Mouse (Mus musculus): Measurements from ENCODE around the gene Mbd6.
A peak's percentile ranks its signal among the peaks of the same experiment; 100 is the strongest.
"Not testable (repeated sequence)": the region's sequence is repeated elsewhere in the genome, so short reads cannot be mapped to it uniquely, and the experiment has no call there.

Gene Mbd6

DNA sequence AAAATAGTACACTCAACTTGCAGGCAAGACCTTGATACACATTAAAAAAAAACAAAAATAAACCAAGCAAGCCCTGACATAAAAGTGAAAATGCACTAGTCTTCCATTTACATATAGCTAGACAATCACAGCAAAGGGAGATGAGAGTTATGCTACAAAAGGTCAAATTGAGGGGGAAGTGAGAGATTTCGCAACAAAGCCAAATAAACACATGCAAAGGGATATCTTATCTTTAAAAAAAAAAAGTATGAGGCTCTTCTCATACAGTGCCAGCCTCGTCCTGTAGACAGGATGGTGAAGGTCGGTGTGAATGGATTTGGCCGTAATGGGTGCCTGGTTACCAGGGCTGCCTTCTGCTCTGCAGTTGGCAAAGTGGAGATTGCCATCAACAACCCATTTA lies 24.0 kb upstream of the Mbd6 start:
- DNase-seq (ENCODE audit: low spot score): no peak

DNA sequence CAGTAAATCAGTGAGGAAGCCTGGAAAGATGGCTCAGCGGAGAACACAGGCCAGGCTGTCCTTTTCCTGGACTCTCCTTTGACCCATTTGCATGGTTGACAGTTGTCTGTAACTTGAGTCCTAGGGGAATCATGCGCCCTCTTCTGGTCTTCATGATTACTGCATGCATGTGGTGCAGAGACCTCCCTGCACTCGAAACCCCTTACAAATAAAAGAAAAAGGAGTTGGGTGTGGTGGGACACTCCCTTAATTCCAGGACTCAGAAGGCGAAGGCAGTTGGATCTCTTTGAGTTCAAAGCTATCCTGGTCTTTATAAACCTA lies 23.5 kb upstream of the Mbd6 start:
- DNase-seq (ENCODE audit: low spot score): peak; percentile 79

DNA sequence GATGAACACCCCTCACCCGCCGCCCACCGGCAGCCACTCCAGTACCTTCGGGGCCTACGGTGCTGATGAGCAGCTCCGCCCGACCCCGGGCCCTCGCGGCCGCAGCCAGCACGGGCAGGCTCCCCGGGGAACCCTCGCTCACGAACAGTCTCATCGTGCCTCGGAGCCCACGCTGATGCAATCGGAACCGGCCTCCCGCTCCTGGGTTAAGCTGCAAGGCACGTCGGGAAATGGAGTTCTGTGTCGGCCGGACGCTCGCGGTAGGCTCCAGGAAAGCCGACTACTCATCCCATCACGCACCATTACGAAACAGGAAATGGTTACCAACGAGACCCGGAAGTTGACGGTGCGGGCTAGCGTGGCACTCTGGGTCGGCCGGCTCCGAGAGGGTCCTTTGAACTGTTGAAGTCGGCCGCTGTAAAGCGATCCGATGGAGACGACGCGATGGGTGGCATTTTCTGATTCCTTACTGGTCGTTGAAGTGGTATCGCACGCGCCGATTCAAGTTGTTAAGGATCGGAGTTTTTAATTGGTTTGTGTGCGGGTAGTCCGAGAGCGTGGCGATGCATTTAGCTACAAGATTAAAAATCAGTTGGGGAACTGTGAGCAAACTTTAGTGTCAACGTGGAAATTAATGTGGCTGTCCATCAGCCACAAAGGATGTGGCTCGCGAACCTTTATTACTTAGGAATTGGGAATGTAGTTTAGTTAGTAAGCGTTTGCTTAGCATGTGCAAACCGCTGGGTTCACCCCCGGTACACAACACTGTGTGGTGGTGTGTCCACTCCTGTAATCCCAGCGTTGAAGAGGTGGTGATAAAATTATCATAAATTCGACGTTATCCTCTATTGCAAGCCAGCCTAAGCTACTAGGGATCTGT lies 22.9 kb upstream of the Mbd6 start, which contains the start of gene Mars:
Gene Mars, minus strand, starts transcription at position 311 of the 880 bp plus-strand sequence.
- DNase-seq (ENCODE audit: low spot score): peak; percentile 96

DNA sequence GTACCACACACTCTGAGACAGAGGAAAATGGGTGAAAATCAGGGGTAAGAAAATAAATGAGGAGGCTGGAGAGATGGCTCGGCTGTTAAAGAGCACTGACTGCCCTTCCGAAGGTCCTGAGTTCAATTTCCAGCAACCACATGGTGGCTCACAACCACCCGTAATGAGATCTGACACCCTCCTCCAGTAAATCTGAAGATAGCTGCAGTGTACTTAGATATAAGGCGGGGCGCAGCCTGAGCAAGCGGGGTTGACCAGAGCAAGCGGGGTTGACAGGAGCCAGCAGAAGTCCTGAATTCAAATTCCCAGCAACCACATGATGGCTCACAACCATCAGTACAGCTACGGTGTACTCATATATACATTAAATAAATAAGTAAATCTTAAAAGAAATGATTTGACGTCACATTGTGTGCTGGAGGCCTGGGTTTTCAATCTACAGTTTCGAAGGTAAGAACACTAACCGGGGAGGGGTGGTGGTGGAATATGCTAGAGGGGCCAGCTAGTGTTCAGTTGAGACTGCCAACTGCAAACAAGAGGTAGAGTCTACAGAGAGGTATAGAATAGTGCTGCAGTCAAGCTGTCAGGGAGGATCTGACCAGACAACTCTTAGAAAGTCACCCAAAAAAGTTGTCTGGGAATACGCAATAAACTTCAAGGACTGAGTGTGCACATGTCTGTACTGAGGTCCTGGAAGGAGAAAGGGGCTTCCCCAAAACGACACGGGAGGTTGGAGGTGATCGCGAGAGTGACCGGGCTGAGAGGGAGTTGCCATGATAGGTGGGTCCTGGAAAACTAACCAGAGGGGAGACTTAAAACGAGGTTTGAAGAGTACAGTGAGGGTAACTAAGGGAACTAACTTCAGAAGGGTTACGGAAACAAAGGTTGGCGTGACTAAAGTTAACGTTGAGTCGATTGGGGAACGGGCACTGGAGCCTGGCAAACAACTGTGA lies 22.0 kb upstream of the Mbd6 start:
- no peak for DNase-seq (ENCODE audit: low spot score)

DNA sequence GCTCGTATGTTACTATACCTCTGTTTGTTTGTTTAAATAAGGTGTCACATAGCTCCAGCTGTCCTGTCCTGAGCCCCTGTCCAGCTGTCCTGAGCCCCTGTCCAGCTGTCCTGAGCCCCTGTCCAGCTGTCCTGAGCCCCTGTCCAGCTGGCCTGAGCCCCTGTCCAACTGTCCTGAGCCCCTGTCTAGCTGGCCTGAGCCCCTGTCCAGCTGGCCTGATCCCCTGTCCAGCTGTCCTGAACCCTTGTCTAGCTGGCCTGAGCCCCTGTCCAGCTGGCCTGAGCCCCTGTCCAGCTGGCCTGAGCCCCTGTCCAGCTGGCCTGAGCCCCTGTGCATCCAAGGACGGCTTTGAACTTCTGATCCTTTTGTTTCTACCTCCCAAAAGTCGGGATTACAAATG lies 20.3 kb upstream of the Mbd6 start:
- not testable (repeated sequence) for DNase-seq (ENCODE audit: low spot score)

DNA sequence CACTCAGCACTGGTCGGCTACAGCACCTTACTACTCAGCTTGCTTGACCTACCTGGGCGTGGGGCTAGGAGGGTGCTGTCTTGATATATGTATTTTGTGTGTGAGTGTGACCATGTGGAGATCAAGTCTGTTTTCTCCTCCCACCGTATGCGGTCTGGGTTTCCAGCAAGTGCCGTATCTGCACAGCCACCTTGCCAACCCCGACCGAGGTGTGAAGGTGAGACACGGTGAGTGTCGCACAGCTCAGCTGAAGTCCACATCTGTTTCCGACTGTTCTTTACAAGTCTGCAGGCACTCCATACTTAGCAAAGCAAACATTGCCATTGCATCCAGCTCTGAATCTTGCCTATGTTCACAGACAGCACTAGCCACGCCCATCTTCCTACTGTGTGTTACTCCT lies 14.3 kb upstream of the Mbd6 start:
- no peak for DNase-seq (ENCODE audit: low spot score)

DNA sequence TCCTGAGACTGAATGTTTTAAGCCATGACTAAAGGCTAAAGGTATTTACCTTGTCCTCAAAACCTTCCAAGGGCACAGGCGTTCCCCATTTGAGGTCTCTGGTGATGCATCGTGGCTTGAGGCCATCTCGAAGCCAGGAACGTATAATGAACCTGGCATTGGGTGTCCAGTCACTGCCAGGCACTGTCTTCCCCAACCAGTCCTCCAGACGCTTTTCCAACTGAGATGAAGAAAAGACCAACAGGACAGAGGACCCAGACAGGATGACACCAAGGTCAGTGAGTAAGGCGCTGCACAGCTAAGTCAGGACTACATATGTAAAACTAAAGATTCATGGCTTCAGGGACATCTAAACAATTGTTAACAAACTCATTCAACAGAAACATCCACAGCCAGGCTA lies 11.5 kb upstream of the Mbd6 start:
- DNase-seq (ENCODE audit: low spot score): no peak

DNA sequence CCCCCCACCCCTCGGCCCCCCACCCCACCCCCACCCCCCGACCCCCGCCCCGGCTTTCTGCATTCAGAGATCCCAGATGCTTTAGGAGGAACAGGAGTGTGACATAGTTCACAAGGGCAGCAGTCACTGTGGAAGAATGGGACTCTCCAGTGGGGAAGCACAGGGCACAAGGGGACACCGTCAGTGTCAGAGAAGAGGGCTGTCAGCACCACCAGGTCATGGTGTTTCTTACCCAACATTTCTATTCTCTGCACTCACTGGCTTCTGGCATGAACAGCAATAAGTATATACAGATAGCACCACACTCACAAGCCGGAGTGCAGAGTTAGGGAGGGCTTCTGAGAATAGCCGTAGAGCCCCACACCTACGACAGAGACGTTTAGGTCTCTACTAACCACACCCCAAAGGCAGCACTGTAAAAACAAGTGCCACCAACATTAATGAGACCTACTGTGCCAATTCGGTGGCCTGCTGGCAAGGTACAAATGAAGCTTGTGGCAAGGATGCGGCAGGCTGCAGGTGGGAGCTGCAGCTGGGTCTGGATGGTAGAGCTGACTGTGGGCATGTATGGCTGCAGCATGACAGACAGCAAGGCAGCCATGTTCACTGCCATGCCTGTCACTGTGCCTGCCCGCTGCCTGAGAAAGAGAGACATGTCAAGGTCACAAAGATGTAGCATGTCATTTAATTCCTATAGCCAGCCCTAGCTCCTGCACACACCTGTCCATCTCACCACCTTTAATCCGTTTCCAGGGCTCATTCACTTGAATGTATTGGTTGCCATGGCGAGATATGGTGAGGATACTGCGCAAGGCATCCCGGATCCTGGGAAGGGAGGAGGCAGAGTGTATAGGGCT lies 8.4 kb upstream of the Mbd6 start:
- no peak for DNase-seq (ENCODE audit: low spot score)

DNA sequence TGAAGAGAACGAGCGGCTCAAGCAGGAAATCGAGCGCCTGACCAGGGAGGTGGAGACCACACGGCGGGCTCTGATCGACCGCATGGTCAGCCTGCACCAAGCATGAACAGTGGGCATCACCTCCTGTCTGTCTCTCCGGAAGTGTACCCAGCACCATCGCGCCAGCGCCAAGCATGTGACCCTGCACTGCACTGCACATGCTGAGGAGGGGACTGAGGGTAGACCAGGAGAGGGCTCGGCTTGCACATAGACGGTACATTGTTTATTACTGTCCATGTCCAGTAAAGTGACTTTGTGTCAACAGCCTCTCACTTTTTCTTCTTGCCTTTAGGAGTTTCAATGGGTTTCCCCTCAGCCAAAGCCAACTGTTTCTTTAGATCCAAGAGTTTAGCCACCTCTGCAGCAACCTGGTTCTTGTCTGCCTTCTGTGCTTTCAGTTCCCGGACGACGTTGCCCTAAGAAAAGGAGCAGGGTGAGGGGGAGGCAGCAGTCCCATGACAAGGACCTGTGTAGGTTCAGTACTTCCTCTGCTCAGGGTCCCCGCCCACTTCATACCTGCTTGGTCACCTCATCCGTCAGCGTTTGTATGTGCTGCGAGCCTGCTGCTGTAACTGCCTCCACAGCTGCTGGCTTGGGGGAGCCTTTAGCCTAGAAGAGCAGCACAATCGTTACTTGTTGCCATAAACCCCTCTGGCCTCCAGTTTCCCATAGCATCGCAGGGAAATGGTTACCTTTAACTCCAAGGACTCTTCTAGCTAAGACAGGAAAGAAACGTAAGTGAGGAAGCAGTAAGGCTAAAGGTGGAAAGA lies 7.4 kb upstream of the Mbd6 start:
- DNase-seq (ENCODE audit: low spot score): no peak

DNA sequence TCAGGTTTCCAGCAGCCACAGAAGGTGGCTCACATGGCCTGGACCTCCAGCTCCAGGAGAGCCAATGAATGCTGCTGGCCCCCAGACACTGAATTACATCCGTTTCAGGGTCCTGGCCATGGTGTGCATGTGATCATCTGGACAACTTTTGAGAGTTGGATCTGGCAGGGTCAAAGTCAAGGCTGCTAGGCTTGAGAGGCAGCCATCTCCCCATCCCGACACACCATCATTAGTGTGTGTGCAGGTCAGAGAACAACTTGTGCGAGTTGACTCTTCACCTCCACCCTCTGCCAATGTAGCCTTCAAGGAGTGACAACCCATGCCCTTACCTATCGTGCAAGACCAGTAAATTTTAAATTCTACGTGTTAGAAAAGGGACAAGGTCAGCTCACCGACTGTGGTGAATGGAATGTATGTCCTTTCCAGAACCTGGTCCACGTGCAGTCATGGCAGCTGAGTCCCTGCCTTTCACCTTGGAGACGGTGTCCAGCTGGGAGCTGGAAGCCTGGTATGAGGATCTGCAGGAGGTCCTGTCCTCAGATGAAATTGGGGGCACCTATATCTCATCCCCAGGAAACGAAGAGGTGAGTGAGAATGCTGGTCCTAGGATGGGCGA lies 6.2 kb upstream of the Mbd6 start:
- no peak for DNase-seq (ENCODE audit: low spot score)

DNA sequence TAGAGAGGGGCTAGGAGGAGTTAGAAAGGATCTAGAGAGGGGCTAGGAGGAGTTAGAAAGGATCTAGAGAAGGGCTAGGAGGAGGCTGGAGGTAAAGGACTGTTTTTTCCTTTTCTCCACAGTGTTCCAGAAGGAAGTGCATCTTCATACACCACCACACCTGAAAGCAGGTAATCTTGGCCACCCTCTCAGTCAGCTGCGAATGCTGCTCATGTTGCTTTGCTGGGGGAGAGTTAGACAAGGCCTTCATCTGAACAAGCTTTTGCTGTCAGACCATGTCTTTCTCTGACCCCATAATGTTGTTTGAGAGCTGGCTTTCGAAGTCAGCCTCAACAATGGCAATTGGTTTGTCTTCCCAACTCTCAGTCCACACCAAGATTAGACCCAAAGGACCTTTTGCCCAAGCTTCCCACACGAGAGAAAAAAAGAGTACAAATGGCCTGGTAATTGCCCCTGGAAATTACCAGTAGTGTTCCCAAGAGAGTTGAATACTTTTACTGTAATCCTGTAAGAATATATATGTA lies 4.8 kb upstream of the Mbd6 start:
- DNase-seq (ENCODE audit: low spot score): no peak

DNA sequence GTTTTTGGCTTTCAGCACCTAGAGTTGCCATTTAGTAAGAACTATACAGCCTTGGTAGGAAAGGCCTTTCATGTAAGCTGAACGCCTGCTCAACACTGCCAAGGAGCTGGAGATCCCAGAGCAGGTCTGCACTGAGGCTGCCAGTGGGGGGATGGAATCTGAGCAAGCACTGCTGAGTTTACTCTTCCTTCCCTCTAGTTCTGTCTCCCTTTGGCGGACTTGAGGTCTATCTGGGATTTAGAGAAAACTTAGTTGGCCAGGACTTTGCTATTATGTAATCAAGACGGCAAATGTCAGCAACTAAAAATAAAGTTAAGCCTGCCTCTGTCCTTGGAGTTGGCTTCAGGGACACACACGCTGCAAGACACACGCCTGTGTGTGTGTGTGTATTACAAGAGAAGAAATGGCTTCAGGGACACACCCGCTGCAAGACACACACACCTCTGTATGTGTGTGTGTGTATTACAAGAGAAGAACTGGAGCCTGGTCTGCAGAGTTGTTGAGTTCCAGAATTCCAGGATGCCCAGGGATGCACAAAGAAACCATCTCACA lies 4.2 kb upstream of the Mbd6 start:
- DNase-seq (ENCODE audit: low spot score): no peak

DNA sequence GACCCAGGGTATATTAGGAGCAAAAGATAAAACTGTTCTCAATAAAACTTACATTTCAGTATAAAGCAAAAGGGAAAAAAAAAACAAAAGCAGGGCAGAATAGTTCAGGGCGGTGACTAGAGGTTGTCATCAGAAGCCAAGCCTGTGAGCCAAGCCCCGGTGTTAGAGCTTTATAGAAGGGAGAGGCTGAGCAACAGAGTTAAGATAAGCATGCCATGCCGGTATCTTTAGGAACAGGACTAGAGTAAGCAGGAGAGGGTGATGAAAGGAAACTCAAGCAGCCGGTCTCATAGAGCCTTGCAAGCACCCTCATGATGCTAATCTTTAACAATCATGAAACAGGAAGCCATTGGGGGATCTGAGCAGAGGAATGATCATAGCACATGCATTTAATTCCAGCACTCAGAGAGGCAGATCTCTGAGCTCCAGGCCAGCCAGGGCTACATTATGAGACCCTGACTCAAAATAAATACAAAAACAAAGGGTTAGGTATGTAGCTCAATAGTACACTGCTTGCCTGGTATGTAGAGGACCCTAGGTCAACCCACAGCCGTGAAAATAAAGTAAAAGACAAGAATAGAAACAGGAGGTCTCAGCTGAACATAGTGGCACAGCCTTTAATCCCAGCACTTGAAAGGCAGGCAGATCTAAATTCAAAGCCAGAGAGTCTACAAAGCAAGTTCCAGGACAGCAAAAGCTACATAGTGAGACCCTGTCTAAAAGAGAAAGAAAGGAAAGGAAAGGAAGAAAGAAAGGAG lies 3.2 kb upstream of the Mbd6 start:
- DNase-seq (ENCODE audit: low spot score): peak; percentile 16

DNA sequence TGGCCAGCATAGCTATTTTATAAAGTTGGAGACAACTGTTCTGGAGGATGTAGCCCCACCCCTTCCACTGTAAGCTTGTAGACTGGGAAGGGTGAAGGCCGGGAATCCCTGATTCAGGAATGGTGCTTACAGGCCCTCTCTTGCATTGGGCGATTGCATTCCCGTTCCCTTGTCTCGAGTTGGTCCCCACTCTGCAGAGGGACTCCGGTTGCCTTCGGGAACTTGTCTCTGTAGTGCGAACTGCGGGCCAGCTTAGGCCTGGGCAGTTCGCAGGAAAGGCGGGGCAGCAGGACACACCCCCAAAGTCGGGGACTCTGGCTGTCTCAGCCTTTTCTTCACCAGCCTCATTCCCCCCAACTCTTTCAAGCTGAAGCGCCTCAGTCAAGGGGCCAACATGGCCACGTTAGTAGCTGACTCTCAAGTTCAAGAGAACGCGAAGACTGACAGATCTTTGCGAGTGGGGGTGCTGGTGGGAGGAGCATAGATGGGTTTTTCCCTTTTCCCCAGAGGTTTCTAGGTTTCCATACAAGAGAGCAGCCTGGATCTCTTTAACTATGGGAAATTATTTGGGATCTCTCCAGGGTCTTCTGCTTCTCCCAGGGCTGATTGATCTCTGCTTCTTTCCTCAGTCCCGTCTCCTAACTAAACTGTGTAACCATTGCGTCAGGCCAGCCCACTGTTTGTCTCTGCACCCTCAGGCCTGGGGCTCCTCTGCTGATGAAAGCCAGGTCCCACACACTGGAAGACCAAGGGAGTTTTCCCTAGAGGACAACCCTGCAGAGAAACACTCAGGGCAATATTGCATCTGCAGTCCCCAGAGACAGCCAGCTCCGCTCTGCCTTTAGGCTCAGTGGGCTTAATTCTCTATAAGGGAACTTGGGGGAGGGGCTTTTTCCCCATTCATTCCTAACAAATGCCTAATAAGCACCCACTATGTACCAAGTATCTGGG lies 2.4 kb upstream of the Mbd6 start:
- peak; percentile 59 for DNase-seq (ENCODE audit: low spot score)

DNA sequence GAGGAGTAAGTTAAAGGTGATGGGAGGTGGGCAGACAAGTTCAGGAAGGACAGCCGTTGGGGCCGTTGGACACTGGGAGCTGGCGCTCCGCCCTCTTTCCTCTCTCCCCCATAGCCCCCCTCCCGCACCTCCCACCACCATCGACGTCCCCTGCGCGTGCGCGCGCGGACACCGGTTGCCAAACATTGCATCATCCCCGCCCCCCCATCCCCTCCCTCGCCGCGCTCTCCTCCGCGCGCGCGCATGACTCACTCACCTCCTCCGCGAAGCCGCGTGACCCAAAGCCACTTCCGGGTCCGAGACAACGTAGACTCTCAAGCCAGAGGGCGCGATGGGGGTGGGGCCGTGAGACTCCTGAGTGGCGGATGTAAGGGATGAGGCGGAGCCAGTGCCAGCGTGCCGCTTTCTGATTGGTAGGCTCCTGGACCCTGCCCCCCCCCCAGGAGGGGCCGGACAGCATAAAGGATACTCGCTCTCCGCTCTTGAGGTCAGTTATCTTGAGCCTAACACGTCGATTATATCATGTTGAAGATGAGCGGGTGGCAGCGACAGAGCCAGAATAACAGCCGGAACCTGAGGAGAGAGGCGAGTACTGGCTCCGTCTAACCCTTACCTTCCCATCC lies 1.6 kb upstream of the Mbd6 start:
- peak; percentile 99 for DNase-seq (ENCODE audit: low spot score)

DNA sequence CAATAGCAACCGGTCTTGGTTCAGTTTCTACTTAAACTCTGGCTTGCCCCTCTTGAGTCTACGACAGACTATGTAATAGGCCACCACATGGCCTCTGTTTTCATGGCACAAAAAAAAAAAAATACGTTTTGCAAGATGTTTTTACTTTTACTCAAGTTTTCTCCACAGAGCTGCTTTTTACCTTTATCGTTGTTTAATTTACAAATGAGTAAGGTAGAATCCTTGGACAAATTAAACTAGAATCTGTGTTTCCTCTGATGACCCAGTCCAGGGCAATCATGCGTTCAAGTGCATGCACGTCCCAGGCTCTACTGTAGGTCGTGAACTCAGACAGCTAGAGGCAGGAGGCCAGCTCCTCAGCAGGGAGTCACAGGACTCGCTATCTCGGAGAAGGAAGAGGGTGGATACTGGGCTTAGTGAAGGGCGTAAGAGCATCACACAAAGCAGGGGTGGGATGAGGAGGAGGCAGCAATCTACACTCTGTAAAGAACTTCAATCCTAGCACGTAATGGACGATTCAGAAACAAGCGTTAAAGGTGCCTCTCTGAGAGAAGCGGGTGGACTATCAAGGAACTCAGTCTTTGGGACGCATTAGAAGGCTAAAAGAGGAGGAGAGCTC lies 864 bp upstream of the Mbd6 start:
- peak; percentile 68 for DNase-seq (ENCODE audit: low spot score)

DNA sequence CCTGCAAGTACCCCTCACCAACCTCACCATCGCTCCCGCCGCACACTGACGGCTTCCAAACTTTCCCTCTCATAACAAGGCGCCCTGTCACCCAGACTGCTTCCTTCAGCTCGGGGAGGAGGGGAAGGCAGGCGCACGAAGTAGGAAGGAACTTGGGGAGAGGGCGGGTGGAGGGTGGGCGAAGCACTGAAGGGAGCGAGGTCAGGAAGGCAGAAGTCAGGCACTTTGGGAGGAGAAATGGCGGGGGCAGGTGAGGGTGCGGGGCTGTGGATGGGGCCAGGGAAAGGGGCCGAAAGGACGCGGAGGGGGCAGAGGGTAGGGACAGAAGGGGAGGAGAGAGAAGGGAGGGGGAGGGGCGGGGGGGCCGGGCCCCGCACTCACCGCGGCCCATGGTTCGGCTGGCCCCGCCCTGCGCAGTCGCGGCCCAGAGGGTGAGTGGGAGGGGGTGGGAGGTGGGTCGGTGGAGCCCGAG lies 454 bp downstream of the Mbd6 start:
- peak; percentile 42 for DNase-seq (ENCODE audit: low spot score)
